Mouse (Mus musculus): ENCODE data around the gene 4930407I10Rik. TPM values are rescaled to one million over a fixed set of nuclear protein-coding genes. Genes with fewer than 3 reads are reported as not detected.

The 4930407I10Rik gene
- polyA plus RNA-seq (2015; fragmentation: Nextera tagmentation; extraction: Ambion mirVana) = not detected in 2 replicates

DNA sequence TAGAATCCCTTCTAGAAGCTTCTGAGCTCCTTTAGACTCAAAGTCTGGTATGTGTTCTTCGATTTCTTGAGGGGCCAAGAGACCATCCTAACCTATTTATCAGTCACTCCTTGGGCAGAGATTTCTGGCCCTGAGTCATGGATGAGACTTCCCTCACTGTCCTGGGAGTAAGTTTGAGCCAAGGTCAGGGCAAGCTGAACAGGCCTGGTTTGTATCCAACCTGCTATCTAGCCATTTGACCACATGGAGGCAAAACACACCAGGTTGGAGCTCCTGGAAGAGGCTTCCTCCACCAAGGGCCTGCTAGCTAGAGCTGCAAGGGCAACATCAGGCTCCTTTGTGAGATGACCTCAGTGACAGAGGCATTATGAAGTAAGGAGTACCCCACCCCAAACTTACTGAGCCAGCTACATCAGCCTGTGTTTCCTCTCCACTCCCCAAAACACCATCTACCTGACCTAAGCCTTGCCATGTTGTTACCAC, at the start of gene 4930407I10Rik:
TSS of gene 4930407I10Rik (plus strand) at position 433 of the 483 bp plus-strand sequence.
- no peaks in the 10 kb centered on the region for H3K36me3 ChIP-seq
- ATAC-seq (replicated peaks) = no peak
- no peak within 1 kb of the TSS for H3K27ac ChIP-seq (replicated peaks)
- H3K4me2 ChIP-seq (replicated peaks) = no peak within 1 kb of the TSS
- H3K9ac ChIP-seq (replicated peaks) = no peak within 1 kb of the TSS
- 81% methylated on average over 1 of the region's 1 CpGs for WGBS
- H3K4me1 ChIP-seq = no peaks in the 10 kb centered on the region
- H3K27me3 ChIP-seq = no peaks in the 10 kb centered on the region
- H3K9me3 ChIP-seq = no peaks in the 10 kb centered on the region
- no peak within 1 kb of the TSS for H3K4me3 ChIP-seq

DNA sequence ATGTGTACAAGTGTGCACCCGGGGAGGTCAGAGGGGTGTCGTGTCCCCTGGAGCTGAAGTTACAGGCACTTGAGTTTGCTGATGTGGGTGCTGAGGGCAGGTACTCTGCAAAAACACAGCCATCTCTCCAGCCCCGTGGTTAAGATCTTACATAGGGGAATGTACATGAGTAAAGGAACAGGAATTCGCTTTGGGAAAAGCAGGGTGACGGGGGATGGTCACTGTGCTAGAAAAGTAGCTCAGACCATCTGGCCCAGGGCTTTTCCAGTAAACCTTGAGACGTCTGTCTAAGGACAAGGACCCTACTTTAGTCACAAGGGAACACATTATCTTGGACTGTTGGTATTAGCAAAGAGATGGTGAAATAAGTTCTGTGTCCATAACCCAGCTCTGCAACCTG, 47.0 kb upstream of the 4930407I10Rik start:
- ATAC-seq (replicated peaks) = no peak
- WGBS = 89% methylated on average over 6 of the region's 6 CpGs
- H3K9me3 ChIP-seq = no peaks in the 10 kb centered on the region

DNA sequence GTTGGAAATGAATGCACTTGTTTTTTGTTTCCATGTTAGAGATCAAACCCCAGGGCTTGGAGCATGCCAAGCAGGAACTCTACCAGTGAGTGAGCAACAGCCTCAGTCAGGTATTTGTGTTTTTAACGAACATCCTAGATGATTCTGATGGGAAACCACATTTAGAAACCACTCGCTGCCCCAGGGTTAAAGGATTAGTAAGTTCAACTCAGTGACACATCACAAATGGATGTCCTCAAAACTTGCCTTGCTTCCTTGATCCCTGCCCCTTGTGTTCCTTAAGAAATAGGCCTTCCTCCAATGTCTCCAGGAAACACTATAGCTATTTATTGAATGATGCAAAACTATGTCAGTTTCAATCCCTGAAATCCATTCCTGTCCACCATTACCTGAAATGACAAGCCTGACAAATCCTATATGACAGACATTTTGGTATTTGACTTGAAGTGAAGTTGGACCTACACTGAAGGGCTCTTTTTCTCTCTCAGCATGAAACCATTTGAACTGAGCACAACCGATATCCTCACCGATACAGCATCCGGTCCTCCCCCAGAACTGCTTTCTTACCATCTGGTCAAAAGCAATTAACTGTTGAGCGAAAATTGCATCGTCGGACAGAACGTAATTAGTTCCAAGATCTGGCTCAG, 44.1 kb upstream of the 4930407I10Rik start:
- H3K9ac ChIP-seq (replicated peaks) = peak overlapping the region; percentile 83
- H3K4me3 ChIP-seq = peak overlapping the region; percentile 74
- peaks cover 32% of the 10 kb centered on the region for H3K4me1 ChIP-seq
- peaks cover 8% of the 10 kb centered on the region for H3K36me3 ChIP-seq
- H3K9me3 ChIP-seq = no peaks in the 10 kb centered on the region
- peak overlapping the region; percentile 87 for H3K4me2 ChIP-seq (replicated peaks)
- peak overlapping the region; percentile 82; the same call in 1 of the 2 replicates for H3K27ac ChIP-seq (replicated peaks)
- WGBS = 13% methylated on average over 9 of the region's 9 CpGs
- H3K27me3 ChIP-seq = no peaks in the 10 kb centered on the region
- no peak for ATAC-seq (replicated peaks)

More for the DNA sequence above, 47.0 kb upstream of the 4930407I10Rik start:
- Histone ChIP-seq H3K4me2 (replicated peaks) (no peak overlapping the region), H3K27ac (replicated peaks) (no peak overlapping the region), H3K4me3 (no peak overlapping the region), H3K9ac (replicated peaks) (no peak overlapping the region), H3K4me1 (peaks cover 21% of the 10 kb centered on the region), H3K27me3 (no peaks in the 10 kb centered on the region), H3K36me3 (no peaks in the 10 kb centered on the region)

- Histone ChIP-seq H3K27me3 (no peaks in the 10 kb centered on the region), H3K4me1 (peaks cover 32% of the 10 kb centered on the region), H3K4me2 (replicated peaks) (peak overlapping the region; percentile 87), H3K9me3 (no peaks in the 10 kb centered on the region), H3K9ac (replicated peaks) (peak overlapping the region; percentile 83), H3K4me3 (peak overlapping the region; percentile 74), H3K27ac (replicated peaks) (peak overlapping the region; percentile 82), H3K36me3 (peaks cover 10% of the 10 kb centered on the region)
- peak; percentile 4; the same call in 1 of the 2 replicates for ATAC-seq (replicated peaks)
- under 1% methylated on average over 39 of the region's 39 CpGs for WGBS
Measured at GRCm38 (mm10) chr15:82015392-82016100, 43.4 kb upstream of the 4930407I10Rik start.

- H3K36me3 ChIP-seq = peaks cover 11% of the 10 kb centered on the region
- 0% methylated on average over 53 of the region's 53 CpGs for WGBS
- ATAC-seq (replicated peaks) = peak; percentile 97
- peaks cover 32% of the 10 kb centered on the region for H3K4me1 ChIP-seq
- H3K27me3 ChIP-seq = no peaks in the 10 kb centered on the region
- H3K9ac ChIP-seq (replicated peaks) = peak overlapping the region; percentile 83
- no peaks in the 10 kb centered on the region for H3K9me3 ChIP-seq
- peak overlapping the region; percentile 87 for H3K4me2 ChIP-seq (replicated peaks)
- peak overlapping the region; percentile 82 for H3K27ac ChIP-seq (replicated peaks)
- peak overlapping the region; percentile 74 for H3K4me3 ChIP-seq
Measured at GRCm38 (mm10) chr15:82016101-82016808, 42.7 kb upstream of the 4930407I10Rik start.

GRCm38 (mm10) chr15:82016830-82017229, 42.1 kb upstream of the 4930407I10Rik start:
- Histone ChIP-seq H3K4me3 (peak overlapping the region; percentile 74), H3K9ac (replicated peaks) (peak overlapping the region; percentile 71)
- WGBS = 18% methylated on average over 6 of the region's 6 CpGs

GRCm38 (mm10) chr15:82017461-82017860, 41.5 kb upstream of the 4930407I10Rik start:
- Histone ChIP-seq H3K4me2 (replicated peaks) (no peak overlapping the region), H3K27me3 (no peaks in the 10 kb centered on the region), H3K27ac (replicated peaks) (no peak overlapping the region), H3K9ac (replicated peaks) (no peak overlapping the region), H3K4me1 (peaks cover 32% of the 10 kb centered on the region), H3K36me3 (peaks cover 16% of the 10 kb centered on the region), H3K4me3 (no peak overlapping the region), H3K9me3 (no peaks in the 10 kb centered on the region)
- no peak for ATAC-seq (replicated peaks)
- 66% methylated on average over 4 of the region's 4 CpGs for WGBS

More at GRCm38 (mm10) chr15:82016830-82017229, 42.1 kb upstream of the 4930407I10Rik start:
- no peaks in the 10 kb centered on the region for H3K27me3 ChIP-seq
- no peaks in the 10 kb centered on the region for H3K9me3 ChIP-seq
- H3K4me2 ChIP-seq (replicated peaks) = peak overlapping the region; percentile 70
- H3K4me1 ChIP-seq = peaks cover 32% of the 10 kb centered on the region
- H3K27ac ChIP-seq (replicated peaks) = peak overlapping the region; percentile 73
- ATAC-seq (replicated peaks) = no peak
- peaks cover 15% of the 10 kb centered on the region for H3K36me3 ChIP-seq

GRCm38 (mm10) chr15:82019288-82019687, 39.7 kb upstream of the 4930407I10Rik start:
- no peaks in the 10 kb centered on the region for H3K9me3 ChIP-seq
- peaks cover 27% of the 10 kb centered on the region for H3K4me1 ChIP-seq
- H3K4me3 ChIP-seq = no peak overlapping the region
- WGBS = 79% methylated on average over 3 of the region's 3 CpGs
- no peaks in the 10 kb centered on the region for H3K27me3 ChIP-seq
- H3K9ac ChIP-seq (replicated peaks) = no peak overlapping the region
- H3K27ac ChIP-seq (replicated peaks) = no peak overlapping the region
- peaks cover 34% of the 10 kb centered on the region for H3K36me3 ChIP-seq
- no peak for ATAC-seq (replicated peaks)
- H3K4me2 ChIP-seq (replicated peaks) = no peak overlapping the region

DNA sequence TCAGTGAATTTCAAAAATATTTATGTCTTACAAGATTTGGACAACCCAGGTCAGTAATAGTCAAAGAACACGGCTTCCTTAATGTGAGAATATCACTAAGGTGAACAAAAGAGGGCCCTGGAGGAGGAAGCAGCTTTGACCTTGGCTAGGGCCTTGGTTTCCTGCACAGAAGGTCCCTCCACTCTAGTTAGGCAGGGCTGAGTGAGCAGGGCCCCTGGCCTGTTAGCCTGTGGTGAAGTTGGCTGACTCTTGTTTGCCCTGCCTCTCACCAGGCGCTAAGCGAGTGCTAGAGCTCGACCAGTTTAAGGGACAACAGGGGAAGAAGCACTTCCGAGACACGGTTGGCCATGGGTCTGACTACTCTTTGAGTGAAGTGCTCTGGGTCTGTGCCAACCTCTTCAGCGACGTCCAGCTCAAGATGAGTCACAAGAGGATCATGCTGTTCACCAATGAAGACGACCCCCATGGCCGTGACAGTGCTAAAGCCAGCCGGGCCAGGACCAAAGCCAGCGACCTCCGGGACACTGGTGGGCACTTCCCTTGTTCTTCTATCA, 36.3 kb upstream of the 4930407I10Rik start:
- no peak overlapping the region for H3K27ac ChIP-seq (replicated peaks)
- peaks cover 66% of the 10 kb centered on the region for H3K36me3 ChIP-seq
- H3K4me3 ChIP-seq = no peak overlapping the region
- no peaks in the 10 kb centered on the region for H3K27me3 ChIP-seq
- no peak for ATAC-seq (replicated peaks)
- peaks cover 6% of the 10 kb centered on the region; the same call in 1 of the 2 replicates for H3K4me1 ChIP-seq
- no peak overlapping the region for H3K9ac ChIP-seq (replicated peaks)
- 91% methylated on average over 13 of the region's 13 CpGs for WGBS
- no peak overlapping the region for H3K4me2 ChIP-seq (replicated peaks)
- no peaks in the 10 kb centered on the region for H3K9me3 ChIP-seq

GRCm38 (mm10) chr15:82023965-82024635, 34.9 kb upstream of the 4930407I10Rik start:
- 91% methylated on average over 6 of the region's 6 CpGs for WGBS
- no peak for ATAC-seq (replicated peaks)

GRCm38 (mm10) chr15:82027276-82027675, 31.7 kb upstream of the 4930407I10Rik start:
- WGBS = 95% methylated on average over 7 of the region's 7 CpGs
- no peak overlapping the region for H3K4me3 ChIP-seq
- H3K27me3 ChIP-seq = no peaks in the 10 kb centered on the region
- peaks cover 93% of the 10 kb centered on the region for H3K36me3 ChIP-seq
- H3K9ac ChIP-seq (replicated peaks) = no peak overlapping the region
- no peaks in the 10 kb centered on the region for H3K4me1 ChIP-seq
- H3K4me2 ChIP-seq (replicated peaks) = no peak overlapping the region
- no peaks in the 10 kb centered on the region for H3K9me3 ChIP-seq
- ATAC-seq (replicated peaks) = no peak
- H3K27ac ChIP-seq (replicated peaks) = no peak overlapping the region

More at GRCm38 (mm10) chr15:82023965-82024635, 34.9 kb upstream of the 4930407I10Rik start:
- Histone ChIP-seq H3K9ac (replicated peaks) (no peak overlapping the region), H3K4me2 (replicated peaks) (no peak overlapping the region), H3K36me3 (peaks cover 78% of the 10 kb centered on the region), H3K4me3 (no peak overlapping the region), H3K27ac (replicated peaks) (no peak overlapping the region), H3K27me3 (no peaks in the 10 kb centered on the region), H3K4me1 (0 out of 2 replicates have a peak, but pooled peaks cover 2% of the 10 kb centered on the region), H3K9me3 (no peaks in the 10 kb centered on the region)

Data from forebrain, embryonic 15.5 days (tissue).